Mouse (Mus musculus) v-Abl transformed pro-B cells (cell line): ENCODE results near the gene Gabra3.

Experiments used
- in situ Hi-C, 2 experiments: fragments of 400-800 bp; cut with MboI; formaldehyde crosslinking; loops; one replicate each; pipeline ENCODE4 v1.15.1; 2025; ENCODE audit not compliant: unreplicated experiment in 2 of 2

Gabra3 gene

GRCm38 (mm10) chrX:72656230-72656898 lies at the start of gene Gabra3:
Gene Gabra3 (minus strand): TSS chrX:72656848.
- in situ Hi-C loops, result no loop called here

- in situ Hi-C loops, result no loop called here
Observed at GRCm38 (mm10) chrX:72655789-72656188, 859 bp downstream of the Gabra3 start.

- in situ Hi-C loops, result no loop called here
Observed at GRCm38 (mm10) chrX:72655381-72655780, 1.3 kb downstream of the Gabra3 start.

- in situ Hi-C loops, result no loop called here
Observed at GRCm38 (mm10) chrX:72650688-72651087, 6.0 kb downstream of the Gabra3 start.

- in situ Hi-C loops, result no loop called here
Observed at GRCm38 (mm10) chrX:72644691-72645090, 12.0 kb downstream of the Gabra3 start.

- in situ Hi-C loops, result no loop called here
Observed at GRCm38 (mm10) chrX:72497284-72497683, 159.4 kb downstream of the Gabra3 start.

GRCm38 (mm10) chrX:72489806-72490205 lies 166.8 kb downstream of the Gabra3 start:
- in situ Hi-C loops, result no loop called here

- in situ Hi-C loops, result no loop called here
Observed at GRCm38 (mm10) chrX:72386758-72387157, 269.9 kb downstream of the Gabra3 start, which contains the start of gene Magea10. Gene Magea10 (minus strand): TSS chrX:72386858.
